Mouse (Mus musculus) gastrocnemius, postnatal 36 days (tissue): Measurements from ENCODE around the gene Gnptab. TPM values are rescaled to one million over a fixed set of nuclear protein-coding genes. Genes with fewer than 3 reads are reported as not detected.

Experiments used
- DNase-seq, 2 experiments: peaks; one replicate each; pipeline ENCODE4 v3.0.0; 2022
- intact Hi-C: fragments of 180-260 bp; cut with DNase I; formaldehyde crosslinking; loops from one replicate; pipeline ENCODE4 v1.15.1; 2025
- total RNA-seq, 2 experiments: library from RNA; stranded (reverse); gene quantifications; 2 replicates each; pipeline ENCODE4 v1.2.3; 2021

The Gnptab gene
- total RNA-seq, 2 experiments from 2014 or later = 17.0 to 19.2 TPM

GRCm38 (mm10) chr10:88494959-88495587 lies 116.1 kb downstream of the Gnptab start:
- no peak for DNase-seq
- intact Hi-C loops = no loop called here

Other genes starting within 250 kb of the Gnptab start
- under 1 TPM; 0.13 to 0.25 TPM for gene Parpbp, start 232.2 kb upstream of the Gnptab start, total RNA-seq
- gene Nup37, start 232.1 kb upstream of the Gnptab start, total RNA-seq = 1 to 10 TPM; 4.5 TPM
- gene Washc3, start 178.0 kb upstream of the Gnptab start, total RNA-seq = 10 to 100 TPM; 27.6 to 30.4 TPM
- gene Dram1, start 52 bp upstream of the Gnptab start, total RNA-seq = 1 to 10 TPM; 1.4 to 1.8 TPM
- not detected for gene Sycp3, start 80.4 kb downstream of the Gnptab start, total RNA-seq
- 10 to 100 TPM; 86.1 to 98.1 TPM for gene Chpt1, start 124.9 kb downstream of the Gnptab start, total RNA-seq
- 1,000 to 10,000 TPM in 1 of 2 experiments, 100 to 1,000 TPM in 1; 775 to 1,264 TPM for gene Mybpc1, start 226.0 kb downstream of the Gnptab start, total RNA-seq